Mouse (Mus musculus): ENCODE measurements around the gene Aff3.

The Aff3 gene

GRCm38 (mm10) chr1:38604611-38605010, 60.1 kb downstream of the Aff3 start:
- no peak for DNase-seq (ENCODE audit: extremely low read depth, low read depth)

GRCm38 (mm10) chr1:38601802-38602508, 62.8 kb downstream of the Aff3 start:
- no peak for DNase-seq (ENCODE audit: extremely low read depth, low read depth)

- no peak for DNase-seq (ENCODE audit: extremely low read depth, low read depth)
Observed at GRCm38 (mm10) chr1:38595311-38595710, 69.4 kb downstream of the Aff3 start.

- no peak for DNase-seq (ENCODE audit: extremely low read depth, low read depth)
Observed at GRCm38 (mm10) chr1:38594766-38595165, 70.0 kb downstream of the Aff3 start.

GRCm38 (mm10) chr1:38591194-38591593, 73.6 kb downstream of the Aff3 start:
- no peak for DNase-seq (ENCODE audit: extremely low read depth, low read depth)

- no peak for DNase-seq (ENCODE audit: extremely low read depth, low read depth)
Observed at GRCm38 (mm10) chr1:38588741-38589140, 76.0 kb downstream of the Aff3 start.

GRCm38 (mm10) chr1:38582328-38582727, 82.4 kb downstream of the Aff3 start:
- DNase-seq (ENCODE audit: extremely low read depth, low read depth), result no peak

GRCm38 (mm10) chr1:38580572-38580971, 84.2 kb downstream of the Aff3 start:
- no peak for DNase-seq (ENCODE audit: extremely low read depth, low read depth)

- DNase-seq (ENCODE audit: extremely low read depth, low read depth), result no peak
Observed at GRCm38 (mm10) chr1:38578339-38578738, 86.4 kb downstream of the Aff3 start.

GRCm38 (mm10) chr1:38567791-38568190, 97.0 kb downstream of the Aff3 start:
- no peak for DNase-seq (ENCODE audit: extremely low read depth, low read depth)

- no peak for DNase-seq (ENCODE audit: extremely low read depth, low read depth)
Observed at GRCm38 (mm10) chr1:38566101-38566678, 98.6 kb downstream of the Aff3 start.

- no peak for DNase-seq (ENCODE audit: extremely low read depth, low read depth)
Observed at GRCm38 (mm10) chr1:38565295-38565777, 99.4 kb downstream of the Aff3 start.

- DNase-seq (ENCODE audit: extremely low read depth, low read depth), result no peak
Observed at GRCm38 (mm10) chr1:38562397-38563199, 102.2 kb downstream of the Aff3 start.

- no peak for DNase-seq (ENCODE audit: extremely low read depth, low read depth)
Observed at GRCm38 (mm10) chr1:38561331-38561730, 103.4 kb downstream of the Aff3 start.

GRCm38 (mm10) chr1:38560666-38561065, 104.1 kb downstream of the Aff3 start:
- DNase-seq (ENCODE audit: extremely low read depth, low read depth), result no peak

- no peak for DNase-seq (ENCODE audit: extremely low read depth, low read depth)
Observed at GRCm38 (mm10) chr1:38557615-38558014, 107.1 kb downstream of the Aff3 start.

GRCm38 (mm10) chr1:38554546-38554945, 110.2 kb downstream of the Aff3 start:
- no peak for DNase-seq (ENCODE audit: extremely low read depth, low read depth)

- no peak for DNase-seq (ENCODE audit: extremely low read depth, low read depth)
Observed at GRCm38 (mm10) chr1:38553090-38553489, 111.7 kb downstream of the Aff3 start.

GRCm38 (mm10) chr1:38550579-38550978, 114.2 kb downstream of the Aff3 start:
- DNase-seq (ENCODE audit: extremely low read depth, low read depth), result no peak

- no peak for DNase-seq (ENCODE audit: extremely low read depth, low read depth)
Observed at GRCm38 (mm10) chr1:38548671-38549661, 115.8 kb downstream of the Aff3 start.

- DNase-seq (ENCODE audit: extremely low read depth, low read depth), result no peak
Observed at GRCm38 (mm10) chr1:38547685-38548084, 117.1 kb downstream of the Aff3 start.
